Mouse (Mus musculus) liver, adult 2 months (tissue): ENCODE results near the gene Rabl3.

Source experiments
- CTCF ChIP-seq: fragments of 200-500 bp; IDR thresholded peaks from 2 replicates; pipeline ENCODE4 v1.5.1; 2011; ENCODE audit warnings: low read depth, low read length, control low read depth
- POLR2A ChIP-seq: fragments of 200-500 bp; IDR thresholded peaks from 2 replicates; pipeline ENCODE4 v1.6.1; 2011; ENCODE audit warnings: low read length, control low read depth; ENCODE audit not compliant: insufficient read depth; ENCODE audit errors: extremely low read depth

GRCm38 (mm10) chr16:37511489-37511888 is 28.2 kb upstream of the Rabl3 start:
- TF ChIP-seq CTCF, result no peak
- TF ChIP-seq POLR2A, result no peak
